Comparison of ENCODE assay signal across 9 mouse cellular contexts in genomic region chr19:32715201-32715600, GRCm38 (mm10). TPM values are rescaled to one million over a fixed set of nuclear protein-coding genes. Genes with fewer than 3 reads are reported as not detected.
DNase-seq lines count a peak whose midpoint lies in the region; ATAC-seq and TF ChIP-seq lines count a peak whose summit lies in the region.
"Had no signal": no experiment of that assay in that cellular context is flagged by ENCODE, and none has a peak within 500 bp of the region (broad histone marks: within the 10 kb centered on the region; RNA-seq: fewer than 3 reads in every experiment).

No protein-coding gene starts in this region.

- H3K27me3 ChIP-seq in kidney, adult 2 months (replicated peaks; ENCODE audit: control insufficient read depth, insufficient read depth, low read length), result no peaks in the 10 kb centered on the region
- no peaks in the 10 kb centered on the region for H3K27me3 ChIP-seq in kidney, embryonic 15.5 days

- 0 out of 2 replicates have a peak, but pooled peaks cover 4% of the 10 kb centered on the region for H3K4me1 ChIP-seq in kidney, adult 2 months (ENCODE audit: control insufficient read depth, insufficient read depth, low read length)
- peaks cover 23% of the 10 kb centered on the region for H3K4me1 ChIP-seq in kidney, embryonic 15.5 days

- no peak overlapping the region for H3K9ac ChIP-seq in kidney, embryonic 15.5 days

- no peak overlapping the region for H3K4me2 ChIP-seq in kidney, embryonic 15.5 days

- ATAC-seq in kidney, embryonic 15.5 days (replicated peaks; ENCODE audit: low FRiP score), result no peak

- peak; percentile 89 for DNase-seq in kidney, adult 2 months
- DNase-seq in c-Kit-positive CD71-positive TER-119-positive erythroid progenitor cells, embryonic 14.5 days (ENCODE audit: low spot score), result peak; percentile 62
- peak; percentile 23 to 59 for DNase-seq in frontal cortex, postnatal 10 days (ENCODE audit: low spot score in 2 of 2)
- peak; percentile 87 for DNase-seq in kidney, postnatal 14 days
- DNase-seq in lung, adult 18-20 months, result peak; percentile 72 to 79
- peak; percentile 89 for DNase-seq in retina, embryonic 14.5 days (ENCODE audit: low spot score)
- peak; percentile 68 to 70 for DNase-seq in thymus, postnatal 36 days

- no peak overlapping the region for H3K4me3 ChIP-seq in kidney, adult 2 months (ENCODE audit: insufficient read depth, low read depth, low read length)
- H3K4me3 ChIP-seq in kidney, embryonic 15.5 days (replicated peaks), result no peak overlapping the region
- H3K4me3 ChIP-seq: erythroblast, embryonic 14.5 days had no signal

- TF ChIP-seq CTCF in kidney, adult 2 months (conservative IDR thresholded peaks at IDR 0.05; ENCODE audit: insufficient read depth, insufficient read length, low read depth, low read length), result peak; percentile 98; the same call in 1 of the 2 replicates

- TF ChIP-seq POLR2A in kidney, adult 2 months (IDR thresholded peaks at IDR 0.05; ENCODE audit: low read depth, low read length), result no peak

- no peaks in the 10 kb centered on the region for H3K36me3 ChIP-seq in kidney, adult 2 months (ENCODE audit: control insufficient read depth, insufficient read depth, low read length)
- no peaks in the 10 kb centered on the region for H3K36me3 ChIP-seq in kidney, embryonic 15.5 days

- H3K27ac ChIP-seq in kidney, adult 2 months (ENCODE audit: insufficient read depth, low read depth, low read length), result no peak overlapping the region
- no peak overlapping the region for H3K27ac ChIP-seq in kidney, embryonic 15.5 days

- 0 out of 2 replicates have a peak, but pooled peaks cover 3% of the 10 kb centered on the region for H3K9me3 ChIP-seq in kidney, embryonic 15.5 days (replicated peaks)

- WGBS in kidney, adult 2 months, result 0% methylated on average over 3 of the region's 3 CpGs
- WGBS in kidney, embryonic 15.5 days, result 6% methylated on average over 3 of the region's 3 CpGs

RNA-seq across cellular contexts. Expression of gene Atad1, which starts 24.4 kb away (rescaled TPM):
- polyA plus RNA-seq in kidney, adult 2 months (2012; rRNA removed), result 16.0 and 25.0 TPM in 2 replicates
- 82.5 and 85.7 TPM in 2 replicates for polyA plus RNA-seq in kidney, embryonic 15.5 days (2015; fragmentation: Nextera tagmentation; extraction: Ambion mirVana)

RNA-seq across cellular contexts. Expression of gene Pten, which starts 42.1 kb away (rescaled TPM):
- polyA plus RNA-seq in kidney, adult 2 months (2012; rRNA removed), result 12.8 and 15.2 TPM in 2 replicates
- 8.3 and 8.7 TPM in 2 replicates for polyA plus RNA-seq in kidney, embryonic 15.5 days (2015; fragmentation: Nextera tagmentation; extraction: Ambion mirVana)
